Mouse (Mus musculus): ENCODE data around the gene Dhx15. TPM values are rescaled to one million over a fixed set of nuclear protein-coding genes. Genes with fewer than 3 reads are reported as not detected.
A peak's percentile ranks its signal among the peaks of the same experiment; 100 is the strongest.
"Not testable (repeated sequence)": the region's sequence is repeated elsewhere in the genome, so short reads cannot be mapped to it uniquely, and the experiment has no call there.

The Dhx15 gene
- polyA plus RNA-seq (2014; fragmentation: Nextera tagmentation; extraction: Ambion mirVana), result 53.7 and 58.5 TPM in 2 replicates

GRCm38 (mm10) chr5:52190371-52191179 is at the start of gene Dhx15:
TSS of gene Dhx15 (minus strand) at chr5:52190514.
- H3K9me3 ChIP-seq (replicated peaks; ENCODE audit: control insufficient read depth, low read length), result no peaks in the 10 kb centered on the region
- no peaks in the 10 kb centered on the region for H3K27me3 ChIP-seq (ENCODE audit: control insufficient read depth, insufficient read depth, low read length)
- H3K4me3 ChIP-seq (ENCODE audit: low read depth, low read length), result peak within 1 kb of the TSS; percentile 98
- ATAC-seq (replicated peaks; ENCODE audit: insufficient number of reproducible peaks, low FRiP score, low TSS enrichment), result peak; percentile 92
- peaks cover 19% of the 10 kb centered on the region for H3K4me1 ChIP-seq (ENCODE audit: control insufficient read depth, insufficient read depth, low read length)
- H3K36me3 ChIP-seq (ENCODE audit: control insufficient read depth, insufficient read depth, low read length), result no peaks in the 10 kb centered on the region
- H3K27ac ChIP-seq (ENCODE audit: low read depth, low read length), result peak within 1 kb of the TSS; percentile 93
- H3K9ac ChIP-seq (ENCODE audit: low read depth, low read length), result peak within 1 kb of the TSS; percentile 99
- H3K4me2 ChIP-seq, result peak within 1 kb of the TSS; percentile 84
- WGBS (ENCODE audit: insufficient replicate concordance), result 1% methylated on average over 51 of the region's 53 CpGs

DNA sequence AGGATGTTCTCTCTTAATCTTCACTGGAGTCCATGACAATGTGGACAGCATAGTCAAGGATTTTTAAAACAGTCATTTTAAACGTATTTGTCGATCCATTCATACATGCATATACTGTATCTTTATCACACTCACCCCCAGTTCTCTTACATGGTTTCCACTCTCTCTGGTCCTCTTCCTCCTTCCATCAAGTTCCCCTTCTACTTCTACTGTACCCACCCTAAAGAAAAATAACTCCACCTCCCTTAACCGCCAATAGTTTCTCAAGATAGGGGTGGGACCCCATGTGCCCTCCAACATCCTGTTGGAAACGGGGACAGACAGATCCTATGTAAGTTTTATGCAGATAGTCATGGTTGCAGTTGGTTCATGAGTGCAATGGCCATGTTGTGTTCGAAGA is 48.6 kb upstream of the Dhx15 start:
- no peaks in the 10 kb centered on the region for H3K27me3 ChIP-seq (ENCODE audit: control insufficient read depth, insufficient read depth, low read length)
- H3K27ac ChIP-seq (ENCODE audit: low read depth, low read length), result no peak overlapping the region
- H3K9ac ChIP-seq (ENCODE audit: low read depth, low read length), result no peak overlapping the region
- no peak overlapping the region for H3K4me3 ChIP-seq (ENCODE audit: low read depth, low read length)
- no peaks in the 10 kb centered on the region for H3K36me3 ChIP-seq (ENCODE audit: control insufficient read depth, insufficient read depth, low read length)
- H3K4me1 ChIP-seq (ENCODE audit: control insufficient read depth, insufficient read depth, low read length), result peaks cover 4% of the 10 kb centered on the region; the same call in 1 of the 2 replicates
- ATAC-seq (replicated peaks; ENCODE audit: insufficient number of reproducible peaks, low FRiP score, low TSS enrichment), result no peak
- H3K9me3 ChIP-seq (replicated peaks; ENCODE audit: control insufficient read depth, low read length), result no peaks in the 10 kb centered on the region
- H3K4me2 ChIP-seq, result no peak overlapping the region
- 75% methylated on average over 5 of the region's 5 CpGs for WGBS (ENCODE audit: insufficient replicate concordance)

- Histone ChIP-seq H3K4me1 (ENCODE audit: control insufficient read depth, insufficient read depth, low read length) (peaks cover 4% of the 10 kb centered on the region; the same call in 1 of the 2 replicates), H3K4me3 (ENCODE audit: low read depth, low read length) (no peak overlapping the region), H3K27me3 (ENCODE audit: control insufficient read depth, insufficient read depth, low read length) (no peaks in the 10 kb centered on the region), H3K4me2 (no peak overlapping the region), H3K36me3 (ENCODE audit: control insufficient read depth, insufficient read depth, low read length) (no peaks in the 10 kb centered on the region), H3K9me3 (replicated peaks; ENCODE audit: control insufficient read depth, low read length) (no peaks in the 10 kb centered on the region), H3K9ac (ENCODE audit: low read depth, low read length) (no peak overlapping the region), H3K27ac (ENCODE audit: low read depth, low read length) (no peak overlapping the region)
- ATAC-seq (replicated peaks; ENCODE audit: insufficient number of reproducible peaks, low FRiP score, low TSS enrichment), result no peak
- WGBS (ENCODE audit: insufficient replicate concordance), result 70% methylated on average over 8 of the region's 8 CpGs
Observed at GRCm38 (mm10) chr5:52237956-52238735, 47.8 kb upstream of the Dhx15 start.

- H3K4me2 ChIP-seq; H3K4me3 ChIP-seq (ENCODE audit: low read depth, low read length); H3K9ac ChIP-seq (ENCODE audit: low read depth, low read length); ATAC-seq (replicated peaks; ENCODE audit: insufficient number of reproducible peaks, low FRiP score, low TSS enrichment); H3K9me3 ChIP-seq (replicated peaks; ENCODE audit: control insufficient read depth, low read length); H3K4me1 ChIP-seq (ENCODE audit: control insufficient read depth, insufficient read depth, low read length); H3K36me3 ChIP-seq (ENCODE audit: control insufficient read depth, insufficient read depth, low read length); H3K27ac ChIP-seq (ENCODE audit: low read depth, low read length); H3K27me3 ChIP-seq (ENCODE audit: control insufficient read depth, insufficient read depth, low read length): not testable (repeated sequence)
- WGBS (ENCODE audit: insufficient replicate concordance), result 83% methylated on average over 6 of the region's 6 CpGs
Observed at GRCm38 (mm10) chr5:52236585-52236984, 46.3 kb upstream of the Dhx15 start.

GRCm38 (mm10) chr5:52234570-52234969 is 44.3 kb upstream of the Dhx15 start:
- Histone ChIP-seq H3K27ac (ENCODE audit: low read depth, low read length) (no peak overlapping the region), H3K4me2 (no peak overlapping the region), H3K9me3 (replicated peaks; ENCODE audit: control insufficient read depth, low read length) (no peaks in the 10 kb centered on the region), H3K9ac (ENCODE audit: low read depth, low read length) (no peak overlapping the region), H3K36me3 (ENCODE audit: control insufficient read depth, insufficient read depth, low read length) (no peaks in the 10 kb centered on the region), H3K4me1 (ENCODE audit: control insufficient read depth, insufficient read depth, low read length) (peaks cover 4% of the 10 kb centered on the region; the same call in 1 of the 2 replicates), H3K4me3 (ENCODE audit: low read depth, low read length) (no peak overlapping the region), H3K27me3 (ENCODE audit: control insufficient read depth, insufficient read depth, low read length) (no peaks in the 10 kb centered on the region)
- no peak for ATAC-seq (replicated peaks; ENCODE audit: insufficient number of reproducible peaks, low FRiP score, low TSS enrichment)
- 68% methylated on average over 7 of the region's 7 CpGs for WGBS (ENCODE audit: insufficient replicate concordance)

DNA sequence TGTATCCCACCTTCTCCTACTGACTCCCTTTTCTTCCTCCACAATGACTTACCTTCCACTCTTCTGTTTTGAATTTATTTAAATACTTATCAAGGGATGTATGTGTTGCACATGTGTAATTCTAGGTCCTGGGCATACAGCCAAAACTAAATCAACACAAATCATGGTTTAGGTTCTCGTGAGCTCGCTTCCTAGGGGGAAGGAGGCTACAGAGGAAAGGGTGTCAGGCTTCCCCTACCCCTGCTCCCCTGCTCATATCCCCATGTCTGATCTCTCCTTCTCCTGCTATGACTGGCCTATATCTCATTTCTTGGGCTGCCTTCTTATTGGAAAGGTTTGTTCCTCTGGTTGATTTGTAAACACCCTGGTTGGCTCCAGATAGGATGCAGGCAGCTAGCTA is 43.6 kb upstream of the Dhx15 start:
- no peak overlapping the region for H3K27ac ChIP-seq (ENCODE audit: low read depth, low read length)
- no peak overlapping the region for H3K4me2 ChIP-seq
- H3K27me3 ChIP-seq (ENCODE audit: control insufficient read depth, insufficient read depth, low read length), result no peaks in the 10 kb centered on the region
- H3K4me3 ChIP-seq (ENCODE audit: low read depth, low read length), result no peak overlapping the region
- 60% methylated on average over 2 of the region's 2 CpGs for WGBS (ENCODE audit: insufficient replicate concordance)
- no peaks in the 10 kb centered on the region for H3K36me3 ChIP-seq (ENCODE audit: control insufficient read depth, insufficient read depth, low read length)
- H3K9me3 ChIP-seq (replicated peaks; ENCODE audit: control insufficient read depth, low read length), result no peaks in the 10 kb centered on the region
- ATAC-seq (replicated peaks; ENCODE audit: insufficient number of reproducible peaks, low FRiP score, low TSS enrichment), result no peak
- peaks cover 4% of the 10 kb centered on the region; the same call in 1 of the 2 replicates for H3K4me1 ChIP-seq (ENCODE audit: control insufficient read depth, insufficient read depth, low read length)
- H3K9ac ChIP-seq (ENCODE audit: low read depth, low read length), result no peak overlapping the region

DNA sequence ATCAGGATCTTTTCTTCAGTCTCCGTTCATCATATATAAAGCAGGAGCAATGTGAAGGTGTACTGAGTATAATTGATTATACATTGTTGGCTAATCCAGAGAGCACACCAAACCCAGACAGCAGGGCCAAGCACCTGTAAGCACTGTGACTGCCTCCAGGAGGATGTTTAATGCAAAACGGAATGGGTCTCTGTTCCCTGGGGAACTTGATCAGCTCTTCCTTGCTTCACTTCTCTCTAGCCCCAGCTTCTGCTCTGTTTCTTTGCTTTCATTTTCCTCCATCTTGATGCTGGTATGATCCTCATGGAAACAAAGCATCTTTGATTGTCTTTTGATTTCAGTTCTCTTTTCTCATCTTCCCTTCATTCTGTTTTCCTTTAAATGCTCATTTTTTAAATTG is 42.3 kb upstream of the Dhx15 start:
- Histone ChIP-seq H3K4me3 (ENCODE audit: low read depth, low read length) (no peak overlapping the region), H3K9ac (ENCODE audit: low read depth, low read length) (no peak overlapping the region), H3K4me2 (no peak overlapping the region), H3K27ac (ENCODE audit: low read depth, low read length) (no peak overlapping the region), H3K4me1 (ENCODE audit: control insufficient read depth, insufficient read depth, low read length) (no peaks in the 10 kb centered on the region), H3K27me3 (ENCODE audit: control insufficient read depth, insufficient read depth, low read length) (no peaks in the 10 kb centered on the region), H3K9me3 (replicated peaks; ENCODE audit: control insufficient read depth, low read length) (no peaks in the 10 kb centered on the region), H3K36me3 (ENCODE audit: control insufficient read depth, insufficient read depth, low read length) (no peaks in the 10 kb centered on the region)
- WGBS (ENCODE audit: insufficient replicate concordance), result 57% methylated on average over 2 of the region's 2 CpGs
- ATAC-seq (replicated peaks; ENCODE audit: insufficient number of reproducible peaks, low FRiP score, low TSS enrichment), result no peak

DNA sequence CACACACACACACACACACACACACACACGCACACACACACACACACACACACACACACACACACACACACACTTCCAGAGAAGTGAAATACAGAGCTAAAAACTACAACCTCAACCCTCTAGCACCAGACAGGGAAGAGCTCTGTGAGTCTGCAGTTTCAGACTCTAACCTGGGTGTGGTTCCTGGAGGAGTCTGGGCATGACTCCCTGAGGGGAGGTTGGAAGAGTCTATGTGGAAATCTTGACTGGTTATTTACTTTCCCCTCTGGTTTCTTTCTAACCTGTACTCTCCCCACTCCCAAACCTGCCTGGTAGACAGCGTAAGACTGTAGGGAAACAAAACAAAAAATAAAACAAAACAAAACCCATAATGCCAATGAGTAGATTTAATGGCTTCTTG is 41.9 kb upstream of the Dhx15 start:
- Histone ChIP-seq H3K4me2 (no peak overlapping the region), H3K27ac (ENCODE audit: low read depth, low read length) (no peak overlapping the region), H3K36me3 (ENCODE audit: control insufficient read depth, insufficient read depth, low read length) (no peaks in the 10 kb centered on the region), H3K4me1 (ENCODE audit: control insufficient read depth, insufficient read depth, low read length) (no peaks in the 10 kb centered on the region), H3K4me3 (ENCODE audit: low read depth, low read length) (no peak overlapping the region), H3K27me3 (ENCODE audit: control insufficient read depth, insufficient read depth, low read length) (no peaks in the 10 kb centered on the region), H3K9ac (ENCODE audit: low read depth, low read length) (no peak overlapping the region), H3K9me3 (replicated peaks; ENCODE audit: control insufficient read depth, low read length) (no peaks in the 10 kb centered on the region)
- WGBS (ENCODE audit: insufficient replicate concordance), result 96% methylated on average over 1 of the region's 2 CpGs
- ATAC-seq (replicated peaks; ENCODE audit: insufficient number of reproducible peaks, low FRiP score, low TSS enrichment), result no peak
